28 mouse cellular contexts compared by ENCODE assay signal in the genomic region with DNA sequence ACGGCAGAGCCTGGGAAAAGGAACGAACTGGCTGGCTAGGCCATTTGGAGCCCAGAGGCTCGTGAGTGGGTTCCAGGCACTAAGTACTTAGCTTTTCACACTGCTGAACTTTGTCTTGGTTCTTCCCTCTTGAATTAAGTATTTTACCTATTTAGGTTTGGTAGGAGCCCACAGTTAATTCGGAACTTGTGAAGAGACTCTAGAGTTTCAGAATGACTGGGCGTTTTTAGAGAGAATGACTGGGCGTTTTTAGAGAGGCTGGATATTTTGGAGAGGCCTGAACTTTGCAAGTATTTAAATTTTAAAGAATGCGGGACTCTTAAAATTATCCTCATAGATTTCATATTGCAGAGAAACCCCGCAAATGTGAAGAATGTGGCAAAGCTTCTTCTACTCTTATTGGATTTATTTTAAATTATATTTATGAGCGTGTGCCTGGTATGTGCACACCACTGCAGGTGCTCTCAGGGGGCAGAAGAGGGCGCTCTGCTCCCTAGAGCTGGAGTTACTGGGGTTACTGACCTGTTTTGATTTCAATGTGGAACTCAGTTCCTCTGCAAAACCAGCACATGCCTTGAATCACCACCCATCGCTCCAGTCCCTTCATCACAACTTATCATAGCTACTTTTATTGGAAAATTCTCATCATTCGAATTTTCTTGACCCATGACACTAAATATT. TPM values are rescaled to one million over a fixed set of nuclear protein-coding genes. Genes with fewer than 3 reads are reported as not detected.
DNase-seq lines count a peak whose midpoint lies in the region; ATAC-seq and TF ChIP-seq lines count a peak whose summit lies in the region.
"Had no signal": no experiment of that assay in that cellular context is flagged by ENCODE, and none has a peak within 500 bp of the region (broad histone marks: within the 10 kb centered on the region; RNA-seq: fewer than 3 reads in every experiment).

No protein-coding gene starts in this region.

- no peaks in the 10 kb centered on the region for H3K27me3 ChIP-seq in liver, postnatal 0 days (ENCODE audit: insufficient read depth, low read length)
- H3K27me3 ChIP-seq in liver, embryonic 12.5 days (replicated peaks), result no peaks in the 10 kb centered on the region
- H3K27me3 ChIP-seq in CH12.LX (replicated peaks) (no peaks in the 10 kb centered on the region), MEL (ENCODE audit: control insufficient read depth in 1 of 2, insufficient read depth in 2 of 2, low read length in 2 of 2) (no peaks in the 10 kb centered on the region)
- no peaks in the 10 kb centered on the region for H3K27me3 ChIP-seq in stomach, postnatal 0 days (ENCODE audit: control insufficient read depth, insufficient read depth, low read length)
- H3K27me3 ChIP-seq: forebrain, embryonic 15.5 days; intestine, embryonic 15.5 days; liver, embryonic 13.5 days; megakaryocyte, embryonic 14.5 days; midbrain, embryonic 15.5 days; neural tube, embryonic 13.5 days; stomach, embryonic 15.5 days had no signal

- no peaks in the 10 kb centered on the region for H3K9me3 ChIP-seq in liver, postnatal 0 days (ENCODE audit: low read length)
- no peaks in the 10 kb centered on the region for H3K9me3 ChIP-seq in liver, embryonic 12.5 days (replicated peaks)
- peaks cover 2% of the 10 kb centered on the region for H3K9me3 ChIP-seq in CH12.LX (replicated peaks; ENCODE audit: low read length)
- H3K9me3 ChIP-seq in MEL (replicated peaks; ENCODE audit: insufficient read depth, low read length), result no peaks in the 10 kb centered on the region
- no peaks in the 10 kb centered on the region for H3K9me3 ChIP-seq in stomach, postnatal 0 days (ENCODE audit: control insufficient read depth, low read length)
- H3K9me3 ChIP-seq: embryonic facial prominence, embryonic 10.5 days; forebrain, embryonic 15.5 days; G1E; intestine, embryonic 15.5 days; limb, embryonic 10.5 days; liver, embryonic 13.5 days; midbrain, embryonic 15.5 days; neural tube, embryonic 13.5 days; stomach, embryonic 15.5 days had no signal

- TF ChIP-seq CTCF in liver, postnatal 0 days (IDR thresholded peaks at IDR 0.05; ENCODE audit: low read depth), result 0 out of 2 replicates have a peak, but pooled peaks have one; percentile 13
- TF ChIP-seq CTCF in CH12.LX (conservative IDR thresholded peaks at IDR 0.05 in 1 of 2, IDR thresholded peaks at IDR 0.05 in 1 of 2; ENCODE audit: low read depth in 2 of 2, low read length in 2 of 2), result peak; percentile 68 to 70
- peak; percentile 20 to 44 (median 23); a peak in 5 of 6 replicates for TF ChIP-seq CTCF in MEL (IDR thresholded peaks at IDR 0.05 in 2 of 3, conservative IDR thresholded peaks at IDR 0.05 in 1 of 3; ENCODE audit: control insufficient read depth in 1 of 3, insufficient read depth in 1 of 3, low read depth in 2 of 3, low read length in 3 of 3, poor library complexity in 1 of 3, severe bottlenecking in 1 of 3)
- no peak for TF ChIP-seq CTCF in stomach, postnatal 0 days (IDR thresholded peaks at IDR 0.05; ENCODE audit: low read depth)

- TF ChIP-seq POLR2A in CH12.LX (IDR thresholded peaks at IDR 0.05; ENCODE audit: low read depth, low read length) (peak; percentile 32; the same call in 1 of the 2 replicates), MEL (IDR thresholded peaks at IDR 0.05; ENCODE audit: control insufficient read depth in 1 of 2, insufficient read depth in 1 of 2, low read depth in 1 of 2, low read length in 2 of 2, poor library complexity in 1 of 2) (no peak)

- H3K27ac ChIP-seq in liver, postnatal 0 days (ENCODE audit: low read depth), result no peak overlapping the region
- no peak overlapping the region for H3K27ac ChIP-seq in liver, embryonic 12.5 days
- peak overlapping the region; percentile 56 for H3K27ac ChIP-seq in CH12.LX (ENCODE audit: insufficient read depth, low read depth)
- no peak overlapping the region for H3K27ac ChIP-seq in MEL (ENCODE audit: control insufficient read depth, low read depth, low read length)
- no peak overlapping the region for H3K27ac ChIP-seq in stomach, postnatal 0 days (replicated peaks)
- H3K27ac ChIP-seq: embryonic facial prominence, embryonic 10.5 days; forebrain, embryonic 15.5 days; hindbrain, embryonic 14.5 days; intestine, embryonic 15.5 days; limb, embryonic 10.5 days; liver, embryonic 13.5 days; midbrain, embryonic 15.5 days; neural tube, embryonic 13.5 days; stomach, embryonic 15.5 days had no signal

- no peaks in the 10 kb centered on the region for H3K4me1 ChIP-seq in liver, postnatal 0 days (ENCODE audit: insufficient read depth)
- no peaks in the 10 kb centered on the region for H3K4me1 ChIP-seq in liver, embryonic 12.5 days
- H3K4me1 ChIP-seq in CH12.LX (ENCODE audit: control insufficient read depth in 1 of 2, insufficient read depth in 2 of 2) (peaks cover 8 to 41% of the 10 kb centered on the region in 2 experiments), MEL (ENCODE audit: control insufficient read depth in 1 of 2, insufficient read depth in 2 of 2, low read length in 2 of 2) (no peaks in the 10 kb centered on the region)
- H3K4me1 ChIP-seq in stomach, postnatal 0 days (replicated peaks; ENCODE audit: control insufficient read depth, insufficient read depth), result no peaks in the 10 kb centered on the region
- H3K4me1 ChIP-seq: forebrain, embryonic 15.5 days; limb, embryonic 10.5 days; liver, embryonic 13.5 days; midbrain, embryonic 15.5 days; neural tube, embryonic 13.5 days had no signal

- H3K4me3 ChIP-seq in liver, postnatal 0 days (ENCODE audit: low read depth, low read length), result no peak overlapping the region
- no peak overlapping the region for H3K4me3 ChIP-seq in liver, embryonic 12.5 days
- H3K4me3 ChIP-seq in CH12.LX (replicated peaks in 1 of 3; ENCODE audit: low read depth in 2 of 3, low read length in 2 of 3, poor library complexity in 1 of 3), result no peak overlapping the region
- H3K4me3 ChIP-seq in MEL (ENCODE audit: control insufficient read depth in 1 of 2, insufficient read depth in 1 of 2, low read depth in 2 of 2, low read length in 2 of 2), result no peak overlapping the region
- H3K4me3 ChIP-seq in stomach, postnatal 0 days (ENCODE audit: low read depth, low read length), result no peak overlapping the region
- H3K4me3 ChIP-seq: embryonic facial prominence, embryonic 10.5 days; forebrain, embryonic 15.5 days; intestine, embryonic 15.5 days; limb, embryonic 10.5 days; liver, embryonic 13.5 days; megakaryocyte, embryonic 14.5 days; midbrain, embryonic 15.5 days; myocyte; neural tube, embryonic 13.5 days; stomach, embryonic 15.5 days had no signal

- no peak overlapping the region for H3K9ac ChIP-seq in liver, postnatal 0 days (replicated peaks)
- no peak overlapping the region for H3K9ac ChIP-seq in liver, embryonic 12.5 days
- H3K9ac ChIP-seq in CH12.LX (ENCODE audit: insufficient read depth, low read depth) (no peak overlapping the region), MEL (ENCODE audit: control insufficient read depth, low read depth, low read length, poor library complexity, severe bottlenecking) (no peak overlapping the region)
- H3K9ac ChIP-seq in stomach, postnatal 0 days (ENCODE audit: low read length), result no peak overlapping the region
- H3K9ac ChIP-seq: forebrain, embryonic 15.5 days; hindbrain, embryonic 14.5 days; intestine, embryonic 15.5 days; liver, embryonic 13.5 days; midbrain, embryonic 15.5 days; neural tube, embryonic 13.5 days; stomach, embryonic 15.5 days had no signal

- no peak overlapping the region for H3K4me2 ChIP-seq in liver, postnatal 0 days (ENCODE audit: low read depth, low read length)
- no peak overlapping the region for H3K4me2 ChIP-seq in liver, embryonic 12.5 days
- H3K4me2 ChIP-seq in CH12.LX (ENCODE audit: insufficient read depth, low read depth, poor library complexity, severe bottlenecking), result peak overlapping the region; percentile 1; the same call in 1 of the 2 replicates
- H3K4me2 ChIP-seq in stomach, postnatal 0 days (replicated peaks; ENCODE audit: low read depth), result no peak overlapping the region
- H3K4me2 ChIP-seq: forebrain, embryonic 15.5 days; hindbrain, embryonic 14.5 days; intestine, embryonic 15.5 days; liver, embryonic 13.5 days; midbrain, embryonic 15.5 days; neural tube, embryonic 13.5 days; stomach, embryonic 15.5 days had no signal

- H3K79me2 ChIP-seq in CH12.LX (replicated peaks; ENCODE audit: control insufficient read depth, extremely low read depth, insufficient read depth, poor library complexity, severe bottlenecking) (no peaks in the 10 kb centered on the region), MEL (ENCODE audit: control insufficient read depth, insufficient read depth, low read length, poor library complexity) (no peaks in the 10 kb centered on the region)

- dilution Hi-C loops in CH12.LX (cut with MboI; ENCODE audit: extremely low pct_ligation_motif_present, extremely low pct_unique_long_range_greater_than_20kb, low sequenced_read_pairs), result no loop called here

- in situ Hi-C loops in CH12.LX (cut with MboI; ENCODE audit: low pct_ligation_motif_present, low pct_unique_long_range_greater_than_20kb, low sequenced_read_pairs), result no loop called here

- no peak for ATAC-seq in liver, postnatal 0 days
- ATAC-seq in liver, embryonic 12.5 days, result no peak
- ATAC-seq in stomach, postnatal 0 days (ENCODE audit: low FRiP score, low TSS enrichment), result no peak
- ATAC-seq: forebrain, embryonic 15.5 days; intestine, embryonic 15.5 days; midbrain, embryonic 15.5 days had no signal

- whole genome bisulfite sequencing in liver, postnatal 0 days (ENCODE audit: insufficient replicate concordance), result 87% methylated on average over 12 of the region's 12 CpGs
- WGBS in liver, embryonic 12.5 days (ENCODE audit: insufficient replicate concordance), result 77% methylated on average over 12 of the region's 12 CpGs
- whole genome bisulfite sequencing in stomach, postnatal 0 days, result 94% methylated on average over 12 of the region's 12 CpGs

- TF ChIP-seq RAD21 in CH12.LX (IDR thresholded peaks at IDR 0.05; ENCODE audit: low read depth, low read length), result peak; percentile 47
- TF ChIP-seq RAD21 in MEL (IDR thresholded peaks at IDR 0.05; ENCODE audit: low read depth, low read length), result no peak; the same call in 1 of the 2 replicates

- no peak for TF ChIP-seq EP300 in liver, postnatal 0 days (IDR thresholded peaks at IDR 0.05; ENCODE audit: low read depth)
- TF ChIP-seq EP300 in CH12.LX (IDR thresholded peaks at IDR 0.05; ENCODE audit: low read length) (peak; percentile 92), MEL (IDR thresholded peaks at IDR 0.05; ENCODE audit: low read depth in 1 of 2, low read length in 2 of 2) (no peak)
- no peak for TF ChIP-seq EP300 in stomach, postnatal 0 days (optimal IDR thresholded peaks at IDR 0.05)

- DNase-seq in liver, postnatal 0 days, result no peak
- DNase-seq in CH12.LX (ENCODE audit: extremely low read depth), result peak; percentile 91
- peak; percentile 14 for DNase-seq in MEL (ENCODE audit: low read depth, low spot score)
- DNase-seq in c-Kit-positive CD71-positive TER-119-positive erythroid progenitor cells, embryonic 14.5 days (ENCODE audit: low spot score), result peak; percentile 5
- no peak for DNase-seq in frontal cortex, postnatal 10 days (ENCODE audit: low spot score in 2 of 2)
- DNase-seq in urinary bladder, postnatal 10 days (ENCODE audit: low spot score), result no peak
- no peak for DNase-seq in stomach, postnatal 0 days (ENCODE audit: low spot score)
- DNase-seq: adrenal gland, postnatal 25 days; cerebellum, adult 11-12 months; cerebellum, postnatal 10 days; heart, postnatal 4 days; kidney, adult 8-10 months; kidney, postnatal 10 days; liver, embryonic 13.5 days; lung, postnatal 10 days; right cerebral cortex, postnatal 4 days had no signal

- H3K36me3 ChIP-seq in liver, postnatal 0 days (replicated peaks; ENCODE audit: insufficient read depth, low read length), result peaks cover 3% of the 10 kb centered on the region; the same call in 1 of the 2 replicates
- H3K36me3 ChIP-seq in liver, embryonic 12.5 days, result peaks cover 37% of the 10 kb centered on the region
- H3K36me3 ChIP-seq in CH12.LX (replicated peaks in 1 of 2; ENCODE audit: control insufficient read depth in 1 of 2, insufficient read depth in 1 of 2, low read length in 1 of 2) (peaks cover 15 to 32% of the 10 kb centered on the region in 2 experiments), MEL (ENCODE audit: control insufficient read depth in 1 of 2, insufficient read depth in 2 of 2, low read length in 2 of 2) (no peaks in the 10 kb centered on the region; a peak in 1 of 4 replicates)
- peaks cover 3% of the 10 kb centered on the region; the same call in 1 of the 2 replicates for H3K36me3 ChIP-seq in stomach, postnatal 0 days (ENCODE audit: control insufficient read depth, insufficient read depth, low read length)
- H3K36me3 ChIP-seq: forebrain, embryonic 15.5 days; midbrain, embryonic 15.5 days had no signal

RNA-seq across cellular contexts. Expression of a gene that starts 29.8 kb away (rescaled TPM):
- polyA plus RNA-seq in liver, postnatal 0 days (2015; fragmentation: Nextera tagmentation; extraction: Ambion mirVana), result 8.4 and 10.4 TPM in 2 replicates
- polyA plus RNA-seq in liver, embryonic 12.5 days (2016; fragmentation: Nextera tagmentation; extraction: Ambion mirVana), result 2.7 and 3.3 TPM in 2 replicates
- total RNA-seq in CH12.LX (2012; rRNA removed), result 0.50 and 1.0 TPM in 2 replicates
- total RNA-seq in CH12.LX (2014; rRNA removed), result 0.08 TPM in 1 of 2 replicates, not detected in the other
- 0.20 and 0.23 TPM in 2 replicates for polyA plus RNA-seq in CH12.LX (2012; ENCODE audit: insufficient read length, low read depth)
- total RNA-seq in MEL (2012; rRNA removed), result 0.10 TPM in 1 of 2 replicates, not detected in the other
- polyA plus RNA-seq in MEL (2012; ENCODE audit: insufficient read depth in 1 of 2, insufficient read length in 2 of 2, low read depth in 1 of 2, low replicate concordance in 2 of 2, missing spikeins in 1 of 2), result under 1 TPM in 1 of 2 experiments, not detected in 1; 0.06 TPM
- 48.0 and 64.8 TPM in 2 replicates for polyA plus RNA-seq in stomach, postnatal 0 days (2015; fragmentation: Nextera tagmentation; extraction: Ambion mirVana)
- polyA plus RNA-seq: G1E had no signal

Comparison
In these comparisons a context has a peak if more than half of its experiments do, and no peak if none do; other contexts are left out.
1. DNase-seq: peak in CH12.LX (single experiment), MEL (single experiment) and c-Kit-positive CD71-positive TER-119-positive erythroid progenitor cells, embryonic 14.5 days (single experiment); none in liver, postnatal 0 days (single experiment), frontal cortex, postnatal 10 days (0 of 2), urinary bladder, postnatal 10 days (single experiment) and stomach, postnatal 0 days (single experiment).